Mouse (Mus musculus): Measurements from ENCODE around the gene Dusp10.
A peak's percentile ranks its signal among the peaks of the same experiment; 100 is the strongest.

Dusp10 gene

GRCm38 (mm10) chr1:184017606-184018005 lies 4.5 kb downstream of the Dusp10 start:
- Histone ChIP-seq H3K36me3 (ENCODE audit: control insufficient read depth, insufficient read depth, low read length, poor library complexity, severe bottlenecking) (no peaks in the 10 kb centered on the region), H3K27me3 (ENCODE audit: control insufficient read depth, insufficient read depth, low read length, poor library complexity, severe bottlenecking) (no peaks in the 10 kb centered on the region)
- DNase-seq (ENCODE audit: low read depth, low spot score): no peak

GRCm38 (mm10) chr1:184019042-184019721 lies 6.1 kb downstream of the Dusp10 start:
- no peaks in the 10 kb centered on the region for H3K27me3 ChIP-seq (ENCODE audit: control insufficient read depth, insufficient read depth, low read length, poor library complexity, severe bottlenecking)
- DNase-seq (ENCODE audit: low read depth, low spot score): no peak
- H3K36me3 ChIP-seq (ENCODE audit: control insufficient read depth, insufficient read depth, low read length, poor library complexity, severe bottlenecking): no peaks in the 10 kb centered on the region; the same call in 1 of the 2 replicates

- no peak for DNase-seq (ENCODE audit: low read depth, low spot score)
- no peaks in the 10 kb centered on the region; the same call in 1 of the 2 replicates for H3K36me3 ChIP-seq (ENCODE audit: control insufficient read depth, insufficient read depth, low read length, poor library complexity, severe bottlenecking)
- H3K27me3 ChIP-seq (ENCODE audit: control insufficient read depth, insufficient read depth, low read length, poor library complexity, severe bottlenecking): no peaks in the 10 kb centered on the region
Measured at GRCm38 (mm10) chr1:184019722-184020107, 6.6 kb downstream of the Dusp10 start.

GRCm38 (mm10) chr1:184023971-184024370 lies 10.9 kb downstream of the Dusp10 start:
- Histone ChIP-seq H3K36me3 (ENCODE audit: control insufficient read depth, insufficient read depth, low read length, poor library complexity, severe bottlenecking) (no peaks in the 10 kb centered on the region; the same call in 1 of the 2 replicates), H3K27me3 (ENCODE audit: control insufficient read depth, insufficient read depth, low read length, poor library complexity, severe bottlenecking) (no peaks in the 10 kb centered on the region)
- no peak for DNase-seq (ENCODE audit: low read depth, low spot score)

- DNase-seq (ENCODE audit: low read depth, low spot score): no peak
- H3K27me3 ChIP-seq (ENCODE audit: control insufficient read depth, insufficient read depth, low read length, poor library complexity, severe bottlenecking): no peaks in the 10 kb centered on the region
Measured at GRCm38 (mm10) chr1:184024631-184025030, 11.5 kb downstream of the Dusp10 start.

GRCm38 (mm10) chr1:184025079-184025478 lies 12.0 kb downstream of the Dusp10 start:
- no peaks in the 10 kb centered on the region; the same call in 1 of the 2 replicates for H3K36me3 ChIP-seq (ENCODE audit: control insufficient read depth, insufficient read depth, low read length, poor library complexity, severe bottlenecking)
- no peaks in the 10 kb centered on the region for H3K27me3 ChIP-seq (ENCODE audit: control insufficient read depth, insufficient read depth, low read length, poor library complexity, severe bottlenecking)
- no peak for DNase-seq (ENCODE audit: low read depth, low spot score)

More at GRCm38 (mm10) chr1:184024631-184025030, 11.5 kb downstream of the Dusp10 start:
- H3K36me3 ChIP-seq (ENCODE audit: control insufficient read depth, insufficient read depth, low read length, poor library complexity, severe bottlenecking): no peaks in the 10 kb centered on the region; the same call in 1 of the 2 replicates

- no peaks in the 10 kb centered on the region; the same call in 1 of the 2 replicates for H3K36me3 ChIP-seq (ENCODE audit: control insufficient read depth, insufficient read depth, low read length, poor library complexity, severe bottlenecking)
- no peak for DNase-seq (ENCODE audit: low read depth, low spot score)
Measured at GRCm38 (mm10) chr1:184027039-184027438, 13.9 kb downstream of the Dusp10 start.

GRCm38 (mm10) chr1:184030070-184030802 lies 17.1 kb downstream of the Dusp10 start:
- Histone ChIP-seq H3K27me3 (ENCODE audit: control insufficient read depth, insufficient read depth, low read length, poor library complexity, severe bottlenecking) (no peaks in the 10 kb centered on the region), H3K36me3 (ENCODE audit: control insufficient read depth, insufficient read depth, low read length, poor library complexity, severe bottlenecking) (no peaks in the 10 kb centered on the region)
- DNase-seq (ENCODE audit: low read depth, low spot score): no peak

More at GRCm38 (mm10) chr1:184027039-184027438, 13.9 kb downstream of the Dusp10 start:
- H3K27me3 ChIP-seq (ENCODE audit: control insufficient read depth, insufficient read depth, low read length, poor library complexity, severe bottlenecking): no peaks in the 10 kb centered on the region

GRCm38 (mm10) chr1:184032682-184033389 lies 19.7 kb downstream of the Dusp10 start:
- H3K27me3 ChIP-seq (ENCODE audit: control insufficient read depth, insufficient read depth, low read length, poor library complexity, severe bottlenecking): no peaks in the 10 kb centered on the region
- no peak for DNase-seq (ENCODE audit: low read depth, low spot score)
- H3K36me3 ChIP-seq (ENCODE audit: control insufficient read depth, insufficient read depth, low read length, poor library complexity, severe bottlenecking): no peaks in the 10 kb centered on the region

GRCm38 (mm10) chr1:184033390-184034010 lies 20.4 kb downstream of the Dusp10 start:
- Histone ChIP-seq H3K36me3 (ENCODE audit: control insufficient read depth, insufficient read depth, low read length, poor library complexity, severe bottlenecking) (no peaks in the 10 kb centered on the region), H3K27me3 (ENCODE audit: control insufficient read depth, insufficient read depth, low read length, poor library complexity, severe bottlenecking) (no peaks in the 10 kb centered on the region)
- peak; percentile 80 for DNase-seq (ENCODE audit: low read depth, low spot score)

GRCm38 (mm10) chr1:184034011-184034557 lies 21.0 kb downstream of the Dusp10 start, which contains the start of gene 1700056E22Rik:
Gene 1700056E22Rik, minus strand, starts transcription at chr1:184034301.
- H3K36me3 ChIP-seq (ENCODE audit: control insufficient read depth, insufficient read depth, low read length, poor library complexity, severe bottlenecking): no peaks in the 10 kb centered on the region
- peak; percentile 99 for DNase-seq (ENCODE audit: low read depth, low spot score)

GRCm38 (mm10) chr1:184034741-184035181 lies 21.7 kb downstream of the Dusp10 start:
- no peaks in the 10 kb centered on the region for H3K27me3 ChIP-seq (ENCODE audit: control insufficient read depth, insufficient read depth, low read length, poor library complexity, severe bottlenecking)
- no peaks in the 10 kb centered on the region for H3K36me3 ChIP-seq (ENCODE audit: control insufficient read depth, insufficient read depth, low read length, poor library complexity, severe bottlenecking)
- DNase-seq (ENCODE audit: low read depth, low spot score): no peak

More at GRCm38 (mm10) chr1:184034011-184034557, 21.0 kb downstream of the Dusp10 start, which contains the start of gene 1700056E22Rik:
- H3K27me3 ChIP-seq (ENCODE audit: control insufficient read depth, insufficient read depth, low read length, poor library complexity, severe bottlenecking): no peaks in the 10 kb centered on the region

GRCm38 (mm10) chr1:184035346-184035903 lies 22.3 kb downstream of the Dusp10 start:
- no peak for DNase-seq (ENCODE audit: low read depth, low spot score)
- Histone ChIP-seq H3K36me3 (ENCODE audit: control insufficient read depth, insufficient read depth, low read length, poor library complexity, severe bottlenecking) (no peaks in the 10 kb centered on the region), H3K27me3 (ENCODE audit: control insufficient read depth, insufficient read depth, low read length, poor library complexity, severe bottlenecking) (no peaks in the 10 kb centered on the region)

- no peaks in the 10 kb centered on the region for H3K36me3 ChIP-seq (ENCODE audit: control insufficient read depth, insufficient read depth, low read length, poor library complexity, severe bottlenecking)
Measured at GRCm38 (mm10) chr1:184037802-184038201, 24.7 kb downstream of the Dusp10 start.

More at GRCm38 (mm10) chr1:184037802-184038201, 24.7 kb downstream of the Dusp10 start:
- DNase-seq (ENCODE audit: low read depth, low spot score): no peak
- H3K27me3 ChIP-seq (ENCODE audit: control insufficient read depth, insufficient read depth, low read length, poor library complexity, severe bottlenecking): no peaks in the 10 kb centered on the region
